Mouse (Mus musculus) cortical plate, adult 2 months (tissue): ENCODE data around the gene Slc35b2. TPM values are rescaled to one million over a fixed set of nuclear protein-coding genes. Genes with fewer than 3 reads are reported as not detected.

Source experiments
- H3K27ac ChIP-seq: fragments of 200-500 bp; 2 replicates; pipeline ENCODE4 v1.5.1; 2012; ENCODE audit warnings: low read length, control low read depth, inconsistent platforms; ENCODE audit not compliant: insufficient read depth
- H3K4me1 ChIP-seq: fragments of 200-500 bp; 2 replicates; pipeline ENCODE4 v1.6.1; 2011; ENCODE audit warnings: low read length; ENCODE audit not compliant: control insufficient read depth, insufficient read depth
- H3K4me3 ChIP-seq: fragments of 200-500 bp; 2 replicates; pipeline ENCODE4 v1.5.1; 2011; ENCODE audit warnings: mild to moderate bottlenecking, low read length, control low read depth; ENCODE audit not compliant: insufficient read depth
- CTCF ChIP-seq: fragments of 200-500 bp; IDR thresholded peaks from 2 replicates; pipeline ENCODE4 v1.5.1; 2011; ENCODE audit warnings: mild to moderate bottlenecking, control low read depth, low read length; ENCODE audit not compliant: insufficient read depth; ENCODE audit errors: extremely low read depth
- POLR2A ChIP-seq: fragments of 200-500 bp; IDR thresholded peaks from 2 replicates; pipeline ENCODE4 v1.6.1; 2011; ENCODE audit warnings: mild to moderate bottlenecking, low read length, control low read depth; ENCODE audit not compliant: insufficient read depth; ENCODE audit errors: extremely low read depth
- polyA plus RNA-seq: library from polyadenylated mRNA; depleted of rRNA; stranded (reverse); fragments of >200 nt; gene quantifications from 2 replicates; pipeline ENCODE4 v1.2.3, GENCODE M21; 2012

The Slc35b2 gene
- polyA plus RNA-seq, 1 experiment: 52.6 TPM

DNA sequence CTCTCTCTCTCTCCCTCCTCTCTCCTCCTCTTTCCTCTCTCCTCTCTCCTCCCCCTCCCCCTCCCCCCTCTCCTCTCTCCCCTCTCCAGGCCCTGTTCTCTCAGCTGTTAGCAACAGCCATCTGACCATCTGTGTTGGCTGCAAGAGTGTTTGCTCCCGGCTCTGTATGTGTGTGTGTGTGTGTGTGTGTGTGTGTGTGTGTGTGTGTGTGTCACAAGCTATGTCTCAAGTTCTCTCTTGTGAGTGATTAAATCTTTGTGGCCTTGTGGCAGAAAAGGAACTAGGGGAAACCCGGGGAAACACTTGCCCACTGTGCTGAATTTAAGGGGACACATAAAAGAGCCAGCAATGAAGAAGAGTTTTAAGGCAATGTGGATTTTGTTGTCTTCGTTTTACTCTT, 34.1 kb downstream of the Slc35b2 start:
- H3K27ac ChIP-seq: no peak overlapping the region
- no peak for TF ChIP-seq CTCF
- TF ChIP-seq POLR2A: no peak
- peaks cover 6% of the 10 kb centered on the region for H3K4me1 ChIP-seq
- H3K4me3 ChIP-seq: no peak overlapping the region

DNA sequence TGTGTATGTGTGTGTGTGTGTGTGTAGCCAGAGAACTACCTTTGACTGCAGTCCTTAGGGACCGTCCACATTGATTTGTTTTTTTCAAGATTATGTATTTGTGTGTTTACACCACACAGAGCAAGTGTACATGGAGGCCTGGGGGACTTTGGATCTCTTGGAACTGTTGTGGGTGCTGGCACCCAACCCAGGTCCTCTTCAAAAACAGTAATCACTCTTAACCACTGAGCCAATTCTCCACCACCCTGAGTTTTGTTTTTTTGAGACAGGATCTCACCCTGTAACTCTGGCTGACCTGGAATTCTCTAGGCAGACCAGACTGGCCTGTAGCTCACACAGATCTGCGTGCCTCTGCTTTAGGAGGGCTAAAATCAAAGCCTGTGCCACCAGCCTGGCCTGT, 34.7 kb downstream of the Slc35b2 start:
- H3K27ac ChIP-seq: no peak overlapping the region
- no peak for TF ChIP-seq CTCF
- TF ChIP-seq POLR2A: no peak

DNA sequence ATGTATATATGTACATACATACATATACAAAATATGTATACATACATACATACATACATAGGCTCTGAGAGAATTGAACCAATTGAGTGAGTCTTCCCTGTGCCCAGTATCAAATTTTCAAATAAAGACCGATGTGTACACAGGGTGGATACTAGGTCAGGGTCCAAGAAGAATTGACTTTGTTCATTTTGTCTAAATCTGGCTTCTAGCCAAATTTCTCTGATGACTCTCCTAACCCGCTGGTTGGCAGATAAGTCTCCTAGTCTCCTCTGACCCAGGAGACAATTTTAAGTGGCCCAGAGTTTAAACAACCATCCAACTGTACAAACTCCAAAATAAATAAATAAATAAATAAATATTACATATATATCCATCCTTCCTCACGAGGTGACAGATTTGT, 35.2 kb downstream of the Slc35b2 start:
- H3K4me1 ChIP-seq: peaks cover 6% of the 10 kb centered on the region
- TF ChIP-seq CTCF: no peak
- no peak overlapping the region for H3K27ac ChIP-seq
- no peak overlapping the region for H3K4me3 ChIP-seq

More for the DNA sequence above, 34.7 kb downstream of the Slc35b2 start:
- peaks cover 6% of the 10 kb centered on the region for H3K4me1 ChIP-seq
- H3K4me3 ChIP-seq: no peak overlapping the region

DNA sequence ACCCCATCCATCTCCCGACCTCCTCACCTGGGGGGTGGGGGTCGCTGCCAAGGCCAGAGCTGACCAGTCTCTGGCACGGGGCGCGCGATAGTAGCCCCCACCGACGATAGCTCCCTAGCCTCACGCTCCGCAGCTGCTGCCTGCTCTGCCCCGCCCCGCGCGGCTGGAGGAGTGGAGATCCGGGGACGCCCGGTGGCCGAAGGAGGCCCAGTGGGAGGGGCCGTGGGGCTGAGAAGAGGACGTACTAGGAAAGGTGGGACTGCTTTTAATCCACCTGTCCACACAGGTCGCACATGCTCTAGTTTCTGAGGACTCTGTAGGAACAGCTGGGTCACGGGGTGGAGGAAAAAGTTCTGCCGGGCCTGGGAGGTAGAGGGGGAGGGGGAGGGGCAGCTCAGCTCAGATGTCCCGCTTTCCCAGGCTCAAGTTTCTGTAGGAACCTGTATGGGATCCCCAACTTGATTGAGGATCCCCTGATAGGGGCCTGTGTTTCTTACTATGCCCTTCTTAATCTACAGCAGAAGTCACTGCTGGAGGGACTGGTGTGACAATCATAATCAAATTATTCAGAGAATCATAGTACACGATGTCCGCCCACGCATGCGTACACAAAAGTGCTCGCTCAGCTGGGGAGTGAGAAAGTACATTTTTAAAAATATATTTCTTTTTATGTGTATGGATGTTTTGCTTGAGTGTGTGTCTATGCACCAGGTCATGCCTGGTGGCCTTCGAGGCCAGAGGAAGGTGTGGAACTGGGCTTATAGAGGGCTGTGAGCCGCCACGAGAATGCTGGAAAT, 36.0 kb downstream of the Slc35b2 start, which contains the start of gene Slc29a1:
Gene Slc29a1 (minus strand): TSS at position 161 of the 797 bp plus-strand sequence.
- Histone ChIP-seq H3K4me3 (no peak within 1 kb of the TSS), H3K27ac (no peak within 1 kb of the TSS), H3K4me1 (peaks cover 6% of the 10 kb centered on the region)
- no peak for TF ChIP-seq POLR2A
- TF ChIP-seq CTCF: no peak

DNA sequence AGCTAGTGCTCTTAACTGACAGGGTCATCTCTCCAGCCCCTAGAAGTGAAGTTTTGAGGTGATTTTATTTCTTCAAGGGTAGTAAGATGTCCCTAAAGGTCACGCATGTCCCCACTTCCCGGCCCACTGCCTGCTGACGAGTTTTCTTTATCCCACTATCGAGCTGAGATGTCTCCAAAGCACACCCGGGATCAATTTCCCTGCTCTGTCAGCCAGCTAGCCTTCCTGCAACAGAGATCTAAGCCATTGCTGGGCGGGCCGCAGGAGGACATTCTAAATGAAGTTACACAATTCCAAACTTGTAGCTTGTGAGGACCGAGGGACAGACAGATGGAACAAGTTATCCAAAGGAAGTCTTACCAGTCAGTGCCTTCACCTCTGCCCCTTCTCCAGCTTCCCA, 36.6 kb downstream of the Slc35b2 start:
- TF ChIP-seq POLR2A: no peak
- TF ChIP-seq CTCF: no peak
- Histone ChIP-seq H3K27ac (no peak overlapping the region), H3K4me3 (no peak overlapping the region), H3K4me1 (peaks cover 5% of the 10 kb centered on the region)

DNA sequence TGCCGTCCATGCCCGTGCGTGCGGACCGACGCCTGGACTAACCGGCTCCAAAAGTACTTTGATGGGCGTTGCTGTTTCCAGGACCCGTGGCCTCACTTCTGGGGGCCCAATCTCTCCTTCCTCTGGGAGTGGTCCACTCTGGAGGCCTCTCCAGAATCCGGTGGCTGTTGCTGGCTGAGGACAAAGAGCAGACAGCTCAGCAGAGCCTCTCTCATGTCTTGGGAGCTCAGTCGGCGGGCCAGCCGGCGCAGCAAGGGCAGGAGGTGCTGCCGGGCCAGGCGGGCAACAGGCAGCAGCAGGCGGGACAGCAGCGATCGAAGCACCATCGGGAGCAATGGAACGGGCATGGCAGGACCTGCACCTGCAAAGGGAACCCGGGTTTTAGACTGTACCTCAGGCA, 37.7 kb downstream of the Slc35b2 start:
- H3K4me1 ChIP-seq: peaks cover 5% of the 10 kb centered on the region
- no peak overlapping the region for H3K4me3 ChIP-seq
- H3K27ac ChIP-seq: no peak overlapping the region
- TF ChIP-seq POLR2A: no peak

DNA sequence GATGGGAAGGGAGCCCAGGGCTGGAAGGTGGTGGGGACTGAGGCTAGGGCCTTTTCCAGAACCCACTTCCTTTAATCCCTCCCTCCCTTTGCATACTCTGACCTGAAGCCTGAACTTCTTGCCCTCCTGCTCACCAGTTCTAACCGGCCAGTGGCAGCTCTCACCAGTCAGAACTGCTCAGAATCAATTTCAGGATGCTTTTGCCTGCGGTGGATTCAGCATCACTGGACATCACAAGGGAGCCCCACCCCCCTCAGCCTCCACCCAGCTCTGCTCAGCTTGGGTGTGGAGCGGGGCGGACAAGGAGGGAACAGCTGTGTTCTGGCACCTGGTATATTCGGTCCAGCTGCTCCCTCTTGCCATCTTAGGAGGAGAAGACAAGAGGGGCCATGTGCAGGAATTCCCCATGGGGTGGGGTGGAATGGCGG, 38.2 kb downstream of the Slc35b2 start, which contains the start of gene Mymx:
Gene Mymx (minus strand): TSS at position 226 of the 428 bp plus-strand sequence.
- H3K4me3 ChIP-seq: no peak within 1 kb of the TSS

DNA sequence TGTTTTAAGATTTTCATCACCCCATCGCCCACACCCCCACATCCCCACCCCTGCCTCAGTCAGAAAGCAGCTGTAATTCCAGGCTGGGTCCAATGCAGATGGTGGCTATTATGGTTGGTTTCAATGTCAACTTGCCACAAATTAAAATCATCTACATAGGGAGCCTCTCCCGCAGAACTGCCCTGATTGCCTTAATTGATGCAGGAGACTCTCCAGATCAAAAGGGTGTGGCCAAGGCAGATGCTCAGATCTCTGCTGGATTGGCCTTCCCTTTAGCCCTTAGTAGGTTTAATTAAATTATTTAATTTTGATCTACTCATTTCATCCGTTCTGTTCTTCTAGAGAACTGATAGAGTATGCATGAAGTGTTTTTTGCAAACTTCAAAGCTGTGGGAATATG, 39.3 kb downstream of the Slc35b2 start:
- TF ChIP-seq CTCF: no peak
- TF ChIP-seq POLR2A: no peak
- H3K27ac ChIP-seq: no peak overlapping the region
- H3K4me1 ChIP-seq: no peaks in the 10 kb centered on the region
- no peak overlapping the region for H3K4me3 ChIP-seq

More for the DNA sequence above, 38.2 kb downstream of the Slc35b2 start, which contains the start of gene Mymx:
- Histone ChIP-seq H3K27ac (no peak within 1 kb of the TSS), H3K4me1 (peaks cover under 1% of the 10 kb centered on the region; the same call in 1 of the 2 replicates)
- TF ChIP-seq CTCF: no peak
- TF ChIP-seq POLR2A: no peak

DNA sequence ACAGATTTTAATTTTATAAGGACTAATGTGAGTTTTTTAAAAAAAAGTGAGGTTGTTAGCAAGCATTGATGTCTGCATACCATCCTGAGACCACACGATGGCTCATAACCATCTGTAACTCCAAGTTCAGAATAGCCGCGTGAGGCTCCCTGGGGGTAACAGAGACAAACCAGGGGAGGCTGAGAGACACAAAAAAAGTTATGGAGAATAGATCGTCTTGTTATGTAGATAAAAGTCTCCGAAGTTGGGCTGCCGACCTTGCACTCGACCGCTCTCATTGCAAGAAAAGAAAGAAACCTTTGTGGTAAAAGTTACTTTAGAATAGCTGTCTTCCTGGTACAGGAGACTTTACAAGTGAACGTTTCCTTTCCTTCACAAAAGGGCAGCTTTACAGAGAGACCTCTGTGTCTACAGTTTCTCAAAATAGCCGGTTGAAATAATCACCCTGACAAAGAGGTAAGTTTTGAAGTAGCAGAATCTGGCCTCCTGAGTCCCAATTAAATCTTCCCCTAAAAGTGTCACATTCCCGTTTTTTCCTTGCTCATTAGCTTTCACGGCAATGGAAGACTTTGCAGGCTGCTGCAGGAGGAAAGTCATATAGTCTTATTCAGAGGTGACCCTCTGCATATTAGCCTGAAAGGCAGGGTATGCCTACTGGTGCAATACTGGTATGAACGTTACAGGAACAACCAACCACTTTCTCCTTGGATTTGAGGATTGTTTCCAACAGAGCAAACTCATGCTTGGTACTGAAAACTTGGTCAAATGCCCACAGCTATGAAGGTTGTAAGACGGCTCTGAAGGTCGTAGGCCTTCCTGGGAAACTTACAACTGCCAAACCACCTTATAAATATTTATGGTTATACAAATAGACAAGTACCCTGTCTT, 43.6 kb downstream of the Slc35b2 start:
- Histone ChIP-seq H3K27ac (no peak overlapping the region), H3K4me1 (peaks cover 2% of the 10 kb centered on the region; the same call in 1 of the 2 replicates), H3K4me3 (no peak overlapping the region)
- no peak for TF ChIP-seq POLR2A
- no peak for TF ChIP-seq CTCF
